Mouse (Mus musculus): ENCODE data around the gene Mypop.

DNA sequence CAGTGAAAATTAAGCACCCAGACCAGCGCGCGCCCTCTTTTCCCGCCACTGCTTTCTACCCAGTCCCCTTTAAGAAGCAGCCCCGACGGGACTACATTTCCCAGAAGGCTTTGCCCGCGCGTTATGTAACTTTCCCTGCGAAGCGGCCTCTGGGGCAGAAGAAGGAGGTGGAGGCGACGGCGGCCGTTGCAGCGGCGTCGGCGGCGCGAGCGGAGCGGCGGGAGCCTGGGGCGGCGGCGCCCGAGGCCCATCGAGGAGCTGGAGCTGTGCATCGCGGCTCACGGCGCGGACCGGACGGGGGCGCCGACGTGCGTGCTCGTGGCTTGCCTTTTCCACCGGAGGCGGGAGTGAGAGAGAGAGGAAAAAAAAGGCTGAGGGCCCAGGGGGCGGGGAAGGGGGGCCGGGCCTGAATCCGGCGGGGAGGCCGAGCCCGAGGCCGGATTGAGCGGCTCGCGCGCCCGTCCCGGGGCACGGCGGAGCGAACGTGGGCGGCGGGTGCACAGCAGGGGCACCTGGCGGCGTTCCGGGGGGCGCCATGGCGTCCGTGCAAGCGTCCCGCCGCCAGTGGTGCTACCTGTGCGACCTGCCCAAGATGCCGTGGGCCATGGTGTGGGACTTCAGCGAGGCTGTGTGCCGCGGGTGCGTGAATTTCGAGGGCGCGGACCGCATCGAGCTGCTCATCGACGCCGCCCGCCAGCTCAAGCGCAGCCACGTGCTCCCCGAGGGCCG, 13.0 kb downstream of the Mypop start, which contains the start of gene Irf2bp1:
- TF ChIP-seq GATA1 (IDR thresholded peaks at IDR 0.05; ENCODE audit: low read length) (no peak), TAL1 (IDR thresholded peaks at IDR 0.05; ENCODE audit: low read length) (no peak)

All from erythroblast, embryonic 14.5 days (primary cell).